Mouse (Mus musculus) liver, adult (tissue): ENCODE measurements around the gene Syncrip.

Experiments used
- GATA4 ChIP-seq: IDR thresholded peaks from 2 replicates; pipeline ENCODE4 v1.6.1; 2014; ENCODE audit warnings: mild to moderate bottlenecking, low read length; ENCODE audit not compliant: insufficient replicate concordance

Gene Syncrip

DNA sequence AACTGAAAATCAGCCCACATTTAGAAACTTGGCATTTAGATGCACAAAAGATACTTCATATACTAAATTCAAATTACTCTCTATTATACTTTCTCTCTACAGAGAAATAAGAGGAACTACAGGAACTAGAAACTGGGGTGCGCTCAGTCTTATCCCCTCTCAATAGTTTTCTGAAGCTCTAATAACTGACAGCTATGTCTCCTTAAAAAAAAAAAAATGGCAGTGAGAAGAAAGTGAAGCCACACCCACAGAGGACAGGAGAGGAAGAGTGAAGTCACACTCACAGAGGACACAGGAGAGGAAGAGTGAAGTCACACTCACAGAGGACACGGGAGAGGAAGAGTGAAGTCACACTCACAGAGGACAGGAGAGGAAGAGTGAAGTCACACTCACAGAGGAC lies 58.0 kb downstream of the Syncrip start:
- TF ChIP-seq GATA4: no peak

DNA sequence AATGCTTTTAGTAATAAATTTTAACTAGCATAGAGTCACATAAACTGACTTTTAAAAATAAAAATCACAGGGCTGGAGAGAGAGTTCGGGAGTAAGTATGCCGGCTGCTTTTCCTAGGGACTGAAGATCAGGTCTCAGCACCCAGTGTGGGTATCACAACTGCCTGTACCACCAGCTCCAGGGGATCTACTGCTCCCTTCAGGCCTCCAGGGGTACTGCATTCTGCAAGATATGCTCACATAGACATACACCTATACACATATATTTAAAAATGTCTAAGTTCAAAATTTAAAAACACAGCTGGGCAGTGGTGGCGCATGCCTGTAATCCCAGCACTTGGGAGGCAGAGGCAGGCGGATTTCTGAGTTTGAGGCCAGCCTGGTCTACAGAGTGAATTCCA lies 59.9 kb downstream of the Syncrip start:
- no peak for TF ChIP-seq GATA4

DNA sequence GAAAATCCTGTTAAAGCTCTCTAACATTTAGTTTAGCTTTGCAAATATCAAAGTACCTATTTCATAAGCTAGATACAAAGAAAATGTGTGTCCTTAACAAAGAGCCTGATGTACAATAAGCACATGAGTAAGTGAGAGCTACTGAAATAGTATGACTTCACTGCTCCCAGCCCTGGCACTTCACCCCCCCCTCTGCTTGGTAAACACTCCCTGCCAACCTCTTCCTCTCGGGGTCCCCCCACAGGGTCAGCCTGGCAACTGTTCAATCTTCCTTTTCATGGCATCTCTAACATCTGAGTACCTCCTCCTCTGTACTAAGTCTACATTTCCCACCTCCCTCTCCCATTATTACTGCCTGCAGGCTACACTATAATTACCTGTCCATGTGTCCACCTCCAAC lies 65.6 kb downstream of the Syncrip start:
- TF ChIP-seq GATA4: no peak

DNA sequence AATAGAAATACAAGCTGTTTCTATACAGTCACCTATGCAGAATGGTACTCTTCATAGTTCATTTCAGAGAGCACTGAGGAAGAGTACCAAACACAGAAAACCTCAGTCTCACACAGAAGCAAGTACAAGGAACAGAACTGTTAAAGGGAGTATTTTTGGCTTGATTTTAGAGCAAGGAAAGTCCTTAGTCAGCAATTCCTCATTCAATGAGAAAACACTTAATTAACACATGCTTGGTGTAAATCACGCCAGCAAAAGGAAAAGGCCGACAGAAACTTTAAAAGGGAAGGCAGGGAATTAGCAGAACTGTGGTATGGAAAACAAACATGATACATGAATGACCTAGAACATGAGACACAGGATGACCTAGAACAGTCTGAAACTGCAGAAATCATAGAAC lies 72.4 kb downstream of the Syncrip start:
- TF ChIP-seq GATA4: no peak

DNA sequence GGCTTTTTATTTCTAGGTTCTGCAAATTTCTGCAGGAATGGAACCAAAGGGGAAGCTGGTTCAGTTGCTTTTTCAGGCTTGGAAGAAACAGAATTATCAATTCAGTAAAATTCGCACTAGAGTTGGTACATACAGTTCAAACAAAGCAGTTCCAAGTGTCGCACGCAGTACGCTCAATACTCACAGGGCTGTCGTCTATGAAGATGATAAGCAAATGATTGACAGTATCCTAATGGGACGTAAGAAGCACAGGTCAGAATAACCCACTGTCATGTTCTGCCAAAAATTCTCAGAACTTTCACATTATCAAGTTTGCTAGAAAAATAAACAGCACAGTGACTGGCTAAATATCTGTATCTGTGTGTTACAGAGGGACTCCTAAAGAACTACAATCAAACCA lies 77.9 kb downstream of the Syncrip start:
- TF ChIP-seq GATA4: no peak

DNA sequence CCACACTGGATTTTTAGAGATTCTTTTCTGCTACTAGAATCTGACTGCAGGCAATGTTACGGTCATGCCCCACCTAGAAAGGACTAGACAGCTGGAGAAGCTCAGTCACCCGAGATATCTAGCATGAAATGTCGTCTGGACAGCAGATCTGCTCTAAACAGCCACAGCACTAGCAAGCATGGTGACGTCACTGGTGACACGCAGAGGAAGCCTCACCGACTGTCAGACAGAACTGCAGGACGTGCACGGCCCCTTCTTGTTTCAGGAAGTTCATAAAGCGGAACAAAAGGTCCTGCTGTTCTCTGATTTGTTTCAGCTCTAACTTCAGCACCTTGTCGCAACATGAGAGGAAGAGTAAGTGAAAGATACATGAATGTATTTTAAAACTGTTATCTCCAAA lies 78.3 kb downstream of the Syncrip start:
- no peak for TF ChIP-seq GATA4

DNA sequence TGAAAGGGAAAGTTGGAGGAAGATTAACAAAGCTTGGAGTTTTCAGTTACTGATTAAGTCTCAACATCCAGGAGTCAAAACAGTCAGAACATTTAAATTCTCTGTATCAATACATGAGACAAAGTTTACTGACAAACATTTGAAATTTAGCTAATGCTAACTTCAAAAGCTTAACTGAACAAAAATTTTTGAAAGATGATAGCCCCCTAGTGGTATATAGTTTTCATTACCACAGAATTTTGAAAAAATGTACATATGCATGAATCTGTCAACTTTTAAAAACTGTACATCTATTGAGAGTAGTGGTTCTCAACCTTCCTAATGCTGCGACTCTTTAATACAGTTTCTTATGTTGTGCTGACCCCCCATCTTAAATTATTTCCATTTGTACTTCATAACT lies 83.9 kb downstream of the Syncrip start:
- TF ChIP-seq GATA4: no peak
